Mouse (Mus musculus) embryonic facial prominence, embryonic 10.5 days (tissue): ENCODE data around the gene Phactr1. TPM values are rescaled to one million over a fixed set of nuclear protein-coding genes. Genes with fewer than 3 reads are reported as not detected.

ENCODE experiments used
- DNase-seq: peaks from one replicate; pipeline ENCODE4 v3.0.0-alpha.2; 2017; ENCODE audit warnings: low spot score
- H3K27ac ChIP-seq: fragments of 300-500 bp; sonication (generic); replicated peaks from 2 replicates; pipeline ENCODE4 v1.5.1; 2016; ENCODE audit warnings: mild to moderate bottlenecking
- H3K27me3 ChIP-seq: fragments of 300-500 bp; sonication (generic); replicated peaks from 2 replicates; pipeline ENCODE4 v1.6.1; 2016; ENCODE audit warnings: low read depth, mild to moderate bottlenecking; ENCODE audit not compliant: poor library complexity, severe bottlenecking
- H3K36me3 ChIP-seq: fragments of 300-500 bp; sonication (generic); replicated peaks from 2 replicates; pipeline ENCODE4 v1.6.1; 2016; ENCODE audit warnings: mild to moderate bottlenecking, moderate library complexity
- H3K4me1 ChIP-seq: fragments of 300-500 bp; sonication (generic); 2 replicates; pipeline ENCODE4 v1.6.1; 2016
- H3K4me3 ChIP-seq: fragments of 300-500 bp; sonication (generic); 2 replicates; pipeline ENCODE4 v1.5.1; 2016; ENCODE audit warnings: mild to moderate bottlenecking, moderate library complexity
- H3K9me3 ChIP-seq: fragments of 300-500 bp; sonication (generic); 2 replicates; pipeline ENCODE4 v1.6.1; 2016; ENCODE audit warnings: mild to moderate bottlenecking
- WGBS: fragments of 180-500 bp; shearing (Covaris S2); methylation state at CpG from one replicate; pipeline ENCODE4 v1.1.7; 2016; 5-methylcytosine and 5-hydroxymethylcytosine counted together
- polyA plus RNA-seq: library from polyadenylated mRNA; unstranded; fragments of >200 nt; fragmentation: Nextera tagmentation; extraction: Ambion mirVana; gene quantifications from 2 replicates; pipeline ENCODE4 v1.2.1, GENCODE M21; 2016

The Phactr1 gene
- polyA plus RNA-seq, 1 experiment from 2014 or later, result 14.5 TPM

- peak; percentile 99 for DNase-seq
- under 1% methylated on average over 48 of the region's 48 CpGs for WGBS
- H3K27ac ChIP-seq, result peak within 1 kb of the TSS; percentile 88
Measured at GRCm38 (mm10) chr13:43171020-43171710, 490.7 kb downstream of the Phactr1 start, which contains the start of gene Tbc1d7. TSS of gene Tbc1d7 (minus strand) at chr13:43171501.

GRCm38 (mm10) chr13:43172036-43172713, 491.8 kb downstream of the Phactr1 start:
- Histone ChIP-seq H3K27ac (peak overlapping the region; percentile 88), H3K9me3 (no peaks in the 10 kb centered on the region)

More at GRCm38 (mm10) chr13:43171020-43171710, 490.7 kb downstream of the Phactr1 start, which contains the start of gene Tbc1d7:
- Histone ChIP-seq H3K9me3 (no peaks in the 10 kb centered on the region), H3K27me3 (no peaks in the 10 kb centered on the region), H3K4me1 (peaks cover 12% of the 10 kb centered on the region), H3K36me3 (peaks cover 11% of the 10 kb centered on the region), H3K4me3 (peak within 1 kb of the TSS; percentile 69)

GRCm38 (mm10) chr13:43173262-43173661, 492.8 kb downstream of the Phactr1 start:
- WGBS, result 16% methylated on average over 9 of the region's 9 CpGs
- DNase-seq, result peak; percentile 79
- no peak overlapping the region; the same call in 1 of the 2 replicates for H3K27ac ChIP-seq

More at GRCm38 (mm10) chr13:43172036-43172713, 491.8 kb downstream of the Phactr1 start:
- H3K27me3 ChIP-seq, result no peaks in the 10 kb centered on the region
- WGBS, result 35% methylated on average over 14 of the region's 14 CpGs
- peak overlapping the region; percentile 69 for H3K4me3 ChIP-seq
- H3K4me1 ChIP-seq, result peaks cover 12% of the 10 kb centered on the region
- peak; percentile 52 for DNase-seq
- peaks cover 11% of the 10 kb centered on the region for H3K36me3 ChIP-seq

GRCm38 (mm10) chr13:43176676-43177075, 496.3 kb downstream of the Phactr1 start:
- no peaks in the 10 kb centered on the region for H3K9me3 ChIP-seq
- no peak overlapping the region for H3K27ac ChIP-seq
- WGBS, result 89% methylated on average over 3 of the region's 3 CpGs
- peaks cover 9% of the 10 kb centered on the region for H3K4me1 ChIP-seq
- no peak for DNase-seq
- H3K27me3 ChIP-seq, result peaks cover 7% of the 10 kb centered on the region; the same call in 1 of the 2 replicates
- H3K4me3 ChIP-seq, result no peak overlapping the region
- H3K36me3 ChIP-seq, result no peaks in the 10 kb centered on the region

More at GRCm38 (mm10) chr13:43173262-43173661, 492.8 kb downstream of the Phactr1 start:
- Histone ChIP-seq H3K36me3 (peaks cover 8% of the 10 kb centered on the region), H3K9me3 (no peaks in the 10 kb centered on the region), H3K4me1 (peaks cover 12% of the 10 kb centered on the region), H3K4me3 (no peak overlapping the region), H3K27me3 (no peaks in the 10 kb centered on the region)

GRCm38 (mm10) chr13:43177317-43177716, 496.9 kb downstream of the Phactr1 start:
- 93% methylated on average over 7 of the region's 7 CpGs for WGBS
- Histone ChIP-seq H3K4me1 (peaks cover 6% of the 10 kb centered on the region), H3K27me3 (peaks cover 13% of the 10 kb centered on the region; the same call in 1 of the 2 replicates), H3K4me3 (no peak overlapping the region), H3K9me3 (no peaks in the 10 kb centered on the region), H3K36me3 (no peaks in the 10 kb centered on the region), H3K27ac (no peak overlapping the region)
- no peak for DNase-seq

- 64% methylated on average over 7 of the region's 7 CpGs for WGBS
- H3K4me1 ChIP-seq, result peaks cover 26% of the 10 kb centered on the region
- no peaks in the 10 kb centered on the region for H3K9me3 ChIP-seq
- H3K27ac ChIP-seq, result no peak overlapping the region
- no peaks in the 10 kb centered on the region for H3K36me3 ChIP-seq
- no peak overlapping the region for H3K4me3 ChIP-seq
- H3K27me3 ChIP-seq, result peaks cover 14% of the 10 kb centered on the region; the same call in 1 of the 2 replicates
- no peak for DNase-seq
Measured at GRCm38 (mm10) chr13:43181104-43181503, 500.7 kb downstream of the Phactr1 start.

- peaks cover 29% of the 10 kb centered on the region for H3K4me1 ChIP-seq
- peak; percentile 85 for DNase-seq
- H3K27me3 ChIP-seq, result peaks cover 14% of the 10 kb centered on the region; the same call in 1 of the 2 replicates
- H3K27ac ChIP-seq, result peak overlapping the region; percentile 51; the same call in 1 of the 2 replicates
- no peaks in the 10 kb centered on the region for H3K9me3 ChIP-seq
- 26% methylated on average over 14 of the region's 14 CpGs for WGBS
- peak overlapping the region; percentile 43 for H3K4me3 ChIP-seq
- H3K36me3 ChIP-seq, result no peaks in the 10 kb centered on the region
Measured at GRCm38 (mm10) chr13:43182465-43183201, 502.2 kb downstream of the Phactr1 start.

GRCm38 (mm10) chr13:43183248-43184055, 503.0 kb downstream of the Phactr1 start:
- no peaks in the 10 kb centered on the region for H3K36me3 ChIP-seq
- no peaks in the 10 kb centered on the region for H3K9me3 ChIP-seq
- H3K27ac ChIP-seq, result peak overlapping the region; percentile 51
- peak overlapping the region; percentile 43 for H3K4me3 ChIP-seq
- H3K4me1 ChIP-seq, result peaks cover 29% of the 10 kb centered on the region
- H3K27me3 ChIP-seq, result peaks cover 14% of the 10 kb centered on the region; the same call in 1 of the 2 replicates
- DNase-seq, result no peak
- 62% methylated on average over 8 of the region's 8 CpGs for WGBS

GRCm38 (mm10) chr13:43187736-43188135, 507.3 kb downstream of the Phactr1 start:
- Histone ChIP-seq H3K4me3 (no peak overlapping the region), H3K4me1 (peaks cover 34% of the 10 kb centered on the region), H3K27me3 (no peaks in the 10 kb centered on the region), H3K9me3 (no peaks in the 10 kb centered on the region), H3K27ac (no peak overlapping the region), H3K36me3 (no peaks in the 10 kb centered on the region)
- no peak for DNase-seq
- 91% methylated on average over 4 of the region's 4 CpGs for WGBS
